Mouse (Mus musculus) forebrain, embryonic 14.5 days (tissue): ENCODE results near the gene Sdhaf2. TPM values are rescaled to one million over a fixed set of nuclear protein-coding genes. Genes with fewer than 3 reads are reported as not detected.
"Not testable (repeated sequence)": the region's sequence is repeated elsewhere in the genome, so short reads cannot be mapped to it uniquely, and the experiment has no call there.

ENCODE experiments used
- ATAC-seq: fragments of 200-750 bp; cut with Nextera tagmentation; 2 replicates; pipeline ENCODE4 v1.8.0; 2017; ENCODE audit warnings: mild to moderate bottlenecking, moderate library complexity
- DNase-seq: peaks from one replicate; pipeline ENCODE4 v3.0.0-alpha.2; 2015; ENCODE audit warnings: low spot score
- H3K27ac ChIP-seq: fragments of 300-500 bp; sonication (generic); 2 replicates; pipeline ENCODE4 v1.5.1; 2014; ENCODE audit warnings: low read depth, mild to moderate bottlenecking, control low read depth, low read length, moderate library complexity
- H3K27me3 ChIP-seq: fragments of 300-500 bp; sonication (generic); replicated peaks from 2 replicates; pipeline ENCODE4 v1.6.1; 2014; ENCODE audit warnings: low read length, control low read depth, mixed read lengths; ENCODE audit not compliant: control insufficient read depth, insufficient read depth
- H3K36me3 ChIP-seq: fragments of 300-500 bp; sonication (generic); 2 replicates; pipeline ENCODE4 v1.6.1; 2014; ENCODE audit warnings: low read length, control low read depth; ENCODE audit not compliant: control insufficient read depth, insufficient read depth
- H3K4me1 ChIP-seq: fragments of 300-500 bp; sonication (generic); 2 replicates; pipeline ENCODE4 v1.6.1; 2014; ENCODE audit warnings: antibody characterized with exemption, low read length, control low read depth; ENCODE audit not compliant: control insufficient read depth, insufficient read depth
- H3K4me2 ChIP-seq: fragments of 300-500 bp; sonication (generic); 2 replicates; pipeline ENCODE4 v1.6.1; 2014; ENCODE audit warnings: mild to moderate bottlenecking, control low read depth, low read length
- H3K4me3 ChIP-seq: fragments of 300-500 bp; sonication (generic); 2 replicates; pipeline ENCODE4 v1.5.1; 2014; ENCODE audit warnings: low read depth, low read length, control low read depth
- H3K9ac ChIP-seq: fragments of 300-500 bp; sonication (generic); 2 replicates; pipeline ENCODE4 v1.6.1; 2014; ENCODE audit warnings: mild to moderate bottlenecking, low read length, control low read depth, moderate library complexity
- H3K9me3 ChIP-seq: fragments of 300-500 bp; sonication (generic); replicated peaks from 2 replicates; pipeline ENCODE4 v1.6.1; 2016; ENCODE audit warnings: low read length, control low read depth, mixed read lengths; ENCODE audit not compliant: control insufficient read depth
- WGBS: fragments of 180-500 bp; shearing (Covaris S2); extraction: QIAGEN DNeasy Blood & Tissue Kit; methylation state at CpG from one replicate; pipeline ENCODE4 v1.1.7; 2014; 5-methylcytosine and 5-hydroxymethylcytosine counted together
- polyA plus RNA-seq: library from polyadenylated mRNA; unstranded; fragments of >200 nt; fragmentation: Nextera tagmentation; extraction: Ambion mirVana; gene quantifications from 2 replicates; pipeline ENCODE4 v1.2.1, GENCODE M21; 2014

Sdhaf2 gene
- 69.2 and 70.4 TPM in 2 replicates for polyA plus RNA-seq

- H3K4me3 ChIP-seq = peak within 1 kb of the TSS; percentile 98
- peak within 1 kb of the TSS; percentile 99 for H3K9ac ChIP-seq
- 0% methylated on average over 11 of the region's 11 CpGs for WGBS
- DNase-seq (peak; percentile 85), ATAC-seq (peak; percentile 13)
- peaks cover 26% of the 10 kb centered on the region for H3K36me3 ChIP-seq
- H3K27me3 ChIP-seq = no peaks in the 10 kb centered on the region
- peak within 1 kb of the TSS; percentile 78 for H3K4me2 ChIP-seq
- H3K4me1 ChIP-seq = peaks cover 18% of the 10 kb centered on the region
- peak within 1 kb of the TSS; percentile 94 for H3K27ac ChIP-seq
- H3K9me3 ChIP-seq = no peaks in the 10 kb centered on the region
Measured at GRCm38 (mm10) chr19:10525910-10526309, at the start of gene Sdhaf2. Gene Sdhaf2 (minus strand): TSS chr19:10526142.

- no peak for DNase-seq
- no peaks in the 10 kb centered on the region for H3K9me3 ChIP-seq
- no peak overlapping the region for H3K9ac ChIP-seq
- no peaks in the 10 kb centered on the region for H3K27me3 ChIP-seq
- WGBS = 95% methylated on average over 6 of the region's 6 CpGs
- peaks cover 50% of the 10 kb centered on the region for H3K36me3 ChIP-seq
- no peak overlapping the region for H3K4me2 ChIP-seq
- no peak overlapping the region for H3K27ac ChIP-seq
- no peaks in the 10 kb centered on the region for H3K4me1 ChIP-seq
- H3K4me3 ChIP-seq = no peak overlapping the region
- ATAC-seq = no peak
Measured at GRCm38 (mm10) chr19:10569627-10570026, 43.7 kb upstream of the Sdhaf2 start.

GRCm38 (mm10) chr19:10565217-10565616 is 39.3 kb upstream of the Sdhaf2 start:
- no peak for DNase-seq
- no peak overlapping the region for H3K4me2 ChIP-seq

GRCm38 (mm10) chr19:10564278-10564677 is 38.3 kb upstream of the Sdhaf2 start:
- no peak overlapping the region for H3K9ac ChIP-seq
- ATAC-seq (no peak), DNase-seq (no peak)
- H3K4me3 ChIP-seq = no peak overlapping the region
- no peak overlapping the region for H3K27ac ChIP-seq
- 0 out of 2 replicates have a peak, but pooled peaks cover 4% of the 10 kb centered on the region for H3K36me3 ChIP-seq
- H3K4me2 ChIP-seq = no peak overlapping the region
- no peaks in the 10 kb centered on the region for H3K27me3 ChIP-seq
- no peaks in the 10 kb centered on the region for H3K4me1 ChIP-seq
- H3K9me3 ChIP-seq = no peaks in the 10 kb centered on the region
- WGBS = 82% methylated on average over 6 of the region's 6 CpGs

More at GRCm38 (mm10) chr19:10565217-10565616, 39.3 kb upstream of the Sdhaf2 start:
- Histone ChIP-seq H3K36me3 (peaks cover 13% of the 10 kb centered on the region; the same call in 1 of the 2 replicates), H3K9me3 (no peaks in the 10 kb centered on the region), H3K4me3 (no peak overlapping the region), H3K27ac (no peak overlapping the region), H3K9ac (no peak overlapping the region), H3K4me1 (no peaks in the 10 kb centered on the region), H3K27me3 (no peaks in the 10 kb centered on the region)
- WGBS = 85% methylated on average over 4 of the region's 4 CpGs
- no peak for ATAC-seq

GRCm38 (mm10) chr19:10562351-10562750 is 36.4 kb upstream of the Sdhaf2 start:
- H3K9ac ChIP-seq = no peak overlapping the region
- no peak overlapping the region for H3K27ac ChIP-seq
- DNase-seq (no peak), ATAC-seq (no peak)
- no peak overlapping the region for H3K4me3 ChIP-seq
- H3K36me3 ChIP-seq = no peaks in the 10 kb centered on the region
- H3K9me3 ChIP-seq = no peaks in the 10 kb centered on the region
- WGBS = 62% methylated on average over 5 of the region's 5 CpGs
- no peak overlapping the region for H3K4me2 ChIP-seq
- H3K27me3 ChIP-seq = no peaks in the 10 kb centered on the region
- no peaks in the 10 kb centered on the region for H3K4me1 ChIP-seq

- H3K27me3 ChIP-seq = no peaks in the 10 kb centered on the region
- no peak overlapping the region for H3K4me3 ChIP-seq
- no peak for ATAC-seq
- 69% methylated on average over 6 of the region's 6 CpGs for WGBS
- no peak overlapping the region for H3K27ac ChIP-seq
- no peaks in the 10 kb centered on the region for H3K9me3 ChIP-seq
- no peak for DNase-seq
- no peak overlapping the region for H3K4me2 ChIP-seq
- no peaks in the 10 kb centered on the region for H3K4me1 ChIP-seq
- no peak overlapping the region for H3K9ac ChIP-seq
- no peaks in the 10 kb centered on the region for H3K36me3 ChIP-seq
Measured at GRCm38 (mm10) chr19:10561558-10562314, 35.8 kb upstream of the Sdhaf2 start.

- H3K4me2 ChIP-seq = no peak overlapping the region
- WGBS = 33% methylated on average over 5 of the region's 5 CpGs
- H3K9ac ChIP-seq = no peak overlapping the region
- H3K9me3 ChIP-seq = no peaks in the 10 kb centered on the region
- H3K27ac ChIP-seq = no peak overlapping the region
- ATAC-seq (no peak), DNase-seq (peak; percentile 42)
- H3K4me3 ChIP-seq = no peak overlapping the region
- no peaks in the 10 kb centered on the region for H3K27me3 ChIP-seq
- H3K4me1 ChIP-seq = peaks cover 4% of the 10 kb centered on the region; the same call in 1 of the 2 replicates
- H3K36me3 ChIP-seq = no peaks in the 10 kb centered on the region
Measured at GRCm38 (mm10) chr19:10560108-10560507, 34.2 kb upstream of the Sdhaf2 start.

- H3K9me3 ChIP-seq, DNase-seq, ATAC-seq, H3K4me3 ChIP-seq, H3K36me3 ChIP-seq, H3K4me1 ChIP-seq, H3K27me3 ChIP-seq, H3K9ac ChIP-seq, H3K4me2 ChIP-seq, H3K27ac ChIP-seq: not testable (repeated sequence)
- 76% methylated on average over 4 of the region's 4 CpGs for WGBS
Measured at GRCm38 (mm10) chr19:10557837-10558375, 32.0 kb upstream of the Sdhaf2 start.

- DNase-seq (no peak), ATAC-seq (no peak)
- 47% methylated on average over 2 of the region's 2 CpGs for WGBS
- Histone ChIP-seq H3K4me2 (no peak overlapping the region), H3K9me3 (no peaks in the 10 kb centered on the region), H3K9ac (no peak overlapping the region), H3K4me1 (peaks cover 9% of the 10 kb centered on the region), H3K4me3 (no peak overlapping the region), H3K36me3 (peaks cover 3% of the 10 kb centered on the region; the same call in 1 of the 2 replicates), H3K27ac (no peak overlapping the region), H3K27me3 (no peaks in the 10 kb centered on the region)
Measured at GRCm38 (mm10) chr19:10557430-10557829, 31.5 kb upstream of the Sdhaf2 start.
